Mouse (Mus musculus) stomach, postnatal 0 days (tissue): ENCODE measurements around the gene Iqcf3. TPM values are rescaled to one million over a fixed set of nuclear protein-coding genes. Genes with fewer than 3 reads are reported as not detected.
"Not testable (repeated sequence)": the region's sequence is repeated elsewhere in the genome, so short reads cannot be mapped to it uniquely, and the experiment has no call there.

Source experiments
- ATAC-seq: fragments of 200-750 bp; cut with Nextera tagmentation; 2 replicates; pipeline ENCODE4 v1.8.0; 2017; ENCODE audit not compliant: low FRiP score, low TSS enrichment
- DNase-seq: peaks from one replicate; pipeline ENCODE4 v3.0.0-alpha.2; 2016; ENCODE audit warnings: low spot score
- H3K27ac ChIP-seq: fragments of 300-500 bp; sonication (generic); replicated peaks from 2 replicates; pipeline ENCODE4 v1.5.1; 2014; ENCODE audit warnings: mild to moderate bottlenecking, control low read depth
- H3K27me3 ChIP-seq: fragments of 300-500 bp; sonication (generic); 2 replicates; pipeline ENCODE4 v1.6.1; 2014; ENCODE audit warnings: low read length; ENCODE audit not compliant: control insufficient read depth, insufficient read depth
- H3K36me3 ChIP-seq: fragments of 300-500 bp; sonication (generic); 2 replicates; pipeline ENCODE4 v1.6.1; 2014; ENCODE audit warnings: low read length, mixed read lengths; ENCODE audit not compliant: control insufficient read depth, insufficient read depth
- H3K4me1 ChIP-seq: fragments of 300-500 bp; sonication (generic); replicated peaks from 2 replicates; pipeline ENCODE4 v1.6.1; 2014; ENCODE audit warnings: antibody characterized with exemption; ENCODE audit not compliant: control insufficient read depth, insufficient read depth
- H3K4me2 ChIP-seq: fragments of 300-500 bp; sonication (generic); replicated peaks from 2 replicates; pipeline ENCODE4 v1.6.1; 2014; ENCODE audit warnings: low read depth, mild to moderate bottlenecking, control low read depth, moderate library complexity
- H3K4me3 ChIP-seq: fragments of 300-500 bp; sonication (generic); 2 replicates; pipeline ENCODE4 v1.5.1; 2014; ENCODE audit warnings: low read depth, low read length, control low read depth
- H3K9ac ChIP-seq: fragments of 300-500 bp; sonication (generic); 2 replicates; pipeline ENCODE4 v1.6.1; 2014; ENCODE audit warnings: mild to moderate bottlenecking, low read length, control low read depth, mixed read lengths
- H3K9me3 ChIP-seq: fragments of 300-500 bp; sonication (generic); 2 replicates; pipeline ENCODE4 v1.6.1; 2016; ENCODE audit warnings: low read length; ENCODE audit not compliant: control insufficient read depth
- CTCF ChIP-seq: IDR thresholded peaks from 2 replicates; pipeline ENCODE4 v1.5.1; 2016; ENCODE audit warnings: antibody characterized with exemption, low read depth, mild to moderate bottlenecking, moderate library complexity
- EP300 ChIP-seq: optimal IDR thresholded peaks from 2 replicates; pipeline ENCODE3; 2016; ENCODE audit warnings: antibody characterized with exemption
- WGBS: fragments of 180-500 bp; shearing (Covaris S2); extraction: QIAGEN DNeasy Blood & Tissue Kit; methylation state at CpG from one replicate; pipeline ENCODE4 v1.1.7; 2014; 5-methylcytosine and 5-hydroxymethylcytosine counted together
- polyA plus RNA-seq: library from polyadenylated mRNA; unstranded; fragments of >200 nt; fragmentation: Nextera tagmentation; extraction: Ambion mirVana; gene quantifications from 2 replicates; pipeline ENCODE4 v1.2.1, GENCODE M21; 2015

Iqcf3 gene
- polyA plus RNA-seq, 1 experiment from 2014 or later, result not detected

DNA sequence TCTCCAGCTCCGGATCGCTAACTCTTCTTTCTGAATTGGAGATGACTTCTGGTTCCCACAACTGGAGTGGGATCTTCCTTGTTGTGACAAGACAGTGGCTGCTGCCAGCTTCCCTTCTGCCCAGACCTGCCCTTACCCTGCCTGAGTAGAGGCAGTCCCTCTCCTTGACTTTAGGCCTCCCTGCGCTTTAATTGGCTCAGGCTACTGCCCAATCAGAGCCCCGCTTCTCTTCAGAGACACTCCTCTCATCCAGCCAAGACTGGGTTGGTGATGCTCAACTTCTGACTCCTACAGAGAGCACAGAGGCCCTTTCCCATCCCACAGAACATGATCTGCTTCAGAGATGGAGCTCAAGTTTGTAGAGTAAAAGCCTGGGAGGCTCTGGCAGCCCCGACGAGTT lies 57.2 kb downstream of the Iqcf3 start:
- DNase-seq, result no peak
- ATAC-seq, result no peak
- Histone ChIP-seq H3K27ac (no peak overlapping the region), H3K36me3 (no peaks in the 10 kb centered on the region), H3K9ac (no peak overlapping the region), H3K9me3 (no peaks in the 10 kb centered on the region), H3K27me3 (no peaks in the 10 kb centered on the region), H3K4me3 (no peak overlapping the region), H3K4me1 (no peaks in the 10 kb centered on the region), H3K4me2 (no peak overlapping the region)
- TF ChIP-seq CTCF, result no peak
- TF ChIP-seq EP300, result no peak
- 71% methylated on average over 6 of the region's 6 CpGs for WGBS

DNA sequence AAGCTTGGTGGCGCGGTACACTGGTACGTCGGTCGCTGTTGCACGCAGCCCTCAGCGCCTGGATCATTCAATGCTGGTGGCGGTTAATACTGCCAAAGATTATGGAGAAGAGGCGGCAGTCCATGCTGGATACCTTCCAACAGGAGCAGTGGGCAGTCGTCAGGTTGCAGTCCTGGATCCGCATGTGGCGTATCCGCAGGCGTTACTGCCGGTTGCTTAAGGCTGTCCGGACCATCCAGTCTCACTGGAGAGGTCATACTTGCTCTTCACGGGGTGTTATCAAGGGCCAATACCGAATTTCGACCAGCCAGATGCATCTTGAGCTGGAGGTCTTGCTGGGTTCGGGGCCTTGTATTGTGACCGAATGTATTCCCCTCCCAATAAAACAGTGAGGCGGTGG lies 59.6 kb downstream of the Iqcf3 start:
- Histone ChIP-seq H3K36me3 (no peaks in the 10 kb centered on the region), H3K9ac (no peak overlapping the region), H3K4me2 (no peak overlapping the region), H3K27me3 (no peaks in the 10 kb centered on the region), H3K4me1 (no peaks in the 10 kb centered on the region), H3K9me3 (no peaks in the 10 kb centered on the region), H3K4me3 (no peak overlapping the region), H3K27ac (no peak overlapping the region)
- ATAC-seq (no peak), DNase-seq (no peak)
- TF ChIP-seq EP300 (no peak), CTCF (no peak)
- WGBS, result 87% methylated on average over 22 of the region's 22 CpGs

DNA sequence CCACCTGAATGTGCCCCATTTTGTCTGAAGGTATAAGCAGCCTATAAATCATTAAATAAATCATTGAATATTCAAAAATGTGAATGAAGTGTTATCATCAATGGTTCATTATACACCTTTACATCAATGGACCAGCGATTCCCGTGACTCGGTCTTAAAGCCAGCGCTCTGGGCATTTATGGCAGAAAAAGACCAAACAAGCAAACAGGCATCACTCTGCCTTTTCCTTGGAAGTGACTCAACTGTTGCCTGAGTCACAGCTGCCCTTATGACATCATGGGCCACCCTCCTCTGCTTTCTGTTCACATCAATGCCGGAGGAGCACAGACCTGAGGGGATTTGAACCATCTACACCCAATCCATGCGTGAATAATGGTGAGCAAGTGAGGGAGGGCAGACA lies 61.8 kb downstream of the Iqcf3 start, which contains the start of gene Iqcf1:
Iqcf1 (plus strand) TSS at position 301 of the 400 bp plus-strand sequence.
- Histone ChIP-seq H3K9ac (no peak within 1 kb of the TSS), H3K27ac (no peak within 1 kb of the TSS), H3K4me2 (no peak within 1 kb of the TSS), H3K4me3 (no peak within 1 kb of the TSS), H3K4me1 (no peaks in the 10 kb centered on the region), H3K27me3 (no peaks in the 10 kb centered on the region), H3K36me3 (no peaks in the 10 kb centered on the region), H3K9me3 (no peaks in the 10 kb centered on the region)
- TF ChIP-seq EP300, result no peak
- no peak for TF ChIP-seq CTCF
- no peak for ATAC-seq
- DNase-seq, result no peak
- WGBS, result 91% methylated on average over 6 of the region's 6 CpGs

DNA sequence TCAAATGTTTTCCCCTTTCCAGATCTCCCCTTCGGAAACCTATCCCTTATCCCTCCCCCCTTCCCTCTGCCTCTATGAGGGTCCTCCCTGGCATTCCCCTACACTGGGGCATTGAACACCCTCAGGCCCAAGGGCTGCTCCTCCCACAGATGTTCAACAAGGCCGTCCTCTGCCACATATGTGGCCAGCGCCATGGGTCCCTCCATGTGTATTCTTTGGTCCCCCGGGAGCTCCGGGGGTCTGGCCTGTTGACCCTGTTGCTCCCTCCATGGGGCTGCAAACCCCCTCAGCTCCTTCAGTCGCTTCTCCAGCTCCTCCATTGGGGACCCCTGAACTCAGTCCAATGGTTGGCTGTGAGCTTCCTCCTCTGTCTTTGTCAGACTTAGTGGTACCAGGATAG lies 73.8 kb downstream of the Iqcf3 start:
- not testable (repeated sequence) for ATAC-seq, H3K27me3 ChIP-seq, H3K9ac ChIP-seq, DNase-seq, H3K4me3 ChIP-seq, H3K36me3 ChIP-seq, H3K9me3 ChIP-seq, H3K4me2 ChIP-seq, H3K4me1 ChIP-seq, H3K27ac ChIP-seq
- 80% methylated on average over 6 of the region's 6 CpGs for WGBS

DNA sequence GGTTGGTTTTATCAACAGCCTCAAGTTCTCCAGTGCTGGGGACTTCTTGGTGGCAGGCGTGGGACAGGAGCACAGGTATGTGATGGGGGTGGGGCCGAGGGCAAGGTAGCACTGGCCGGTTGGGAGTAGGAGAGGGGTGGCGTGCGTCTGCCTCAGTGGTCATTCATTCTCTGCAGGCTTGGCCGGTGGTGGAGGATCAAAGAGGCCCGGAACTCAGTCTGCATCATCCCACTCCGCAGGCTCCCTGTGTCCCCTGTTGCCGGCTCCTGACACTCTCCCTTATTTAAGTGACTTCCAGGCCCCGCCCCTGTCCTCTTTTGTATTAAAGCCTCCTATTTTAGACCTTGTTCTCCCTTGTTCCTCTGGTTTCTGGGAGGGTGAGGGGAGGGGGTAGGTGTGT lies 76.4 kb downstream of the Iqcf3 start:
- Histone ChIP-seq H3K27ac (no peak overlapping the region), H3K4me3 (no peak overlapping the region), H3K9me3 (no peaks in the 10 kb centered on the region), H3K4me1 (no peaks in the 10 kb centered on the region), H3K27me3 (no peaks in the 10 kb centered on the region), H3K36me3 (peaks cover 11% of the 10 kb centered on the region; the same call in 1 of the 2 replicates), H3K4me2 (no peak overlapping the region), H3K9ac (no peak overlapping the region)
- 83% methylated on average over 10 of the region's 10 CpGs for WGBS
- no peak for ATAC-seq
- TF ChIP-seq CTCF (no peak), EP300 (no peak)
- no peak for DNase-seq

DNA sequence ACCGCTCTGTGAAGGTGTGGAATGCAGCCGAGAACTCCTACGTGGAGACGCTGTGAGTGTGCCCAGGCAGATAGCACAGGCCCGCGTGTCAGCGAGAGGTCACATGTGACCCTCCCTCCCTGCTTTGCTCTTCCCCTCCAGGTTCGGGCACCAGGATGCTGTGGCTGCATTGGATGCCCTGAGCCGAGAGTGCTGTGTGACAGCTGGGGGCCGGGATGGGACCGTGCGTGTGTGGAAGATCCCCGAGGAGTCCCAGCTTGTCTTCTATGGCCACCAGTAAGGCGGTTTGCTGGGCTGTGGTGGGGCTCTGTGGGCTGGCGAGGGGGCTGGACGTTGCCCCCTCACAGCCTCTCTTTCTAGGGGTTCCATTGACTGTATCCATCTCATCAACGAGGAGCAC lies 77.8 kb downstream of the Iqcf3 start:
- Histone ChIP-seq H3K4me1 (no peaks in the 10 kb centered on the region), H3K9ac (no peak overlapping the region), H3K4me2 (no peak overlapping the region), H3K27me3 (no peaks in the 10 kb centered on the region), H3K27ac (no peak overlapping the region), H3K36me3 (peaks cover 11% of the 10 kb centered on the region; the same call in 1 of the 2 replicates), H3K4me3 (no peak overlapping the region), H3K9me3 (no peaks in the 10 kb centered on the region)
- DNase-seq (no peak), ATAC-seq (no peak)
- WGBS, result 89% methylated on average over 17 of the region's 17 CpGs
- no peak for TF ChIP-seq EP300
- no peak for TF ChIP-seq CTCF

DNA sequence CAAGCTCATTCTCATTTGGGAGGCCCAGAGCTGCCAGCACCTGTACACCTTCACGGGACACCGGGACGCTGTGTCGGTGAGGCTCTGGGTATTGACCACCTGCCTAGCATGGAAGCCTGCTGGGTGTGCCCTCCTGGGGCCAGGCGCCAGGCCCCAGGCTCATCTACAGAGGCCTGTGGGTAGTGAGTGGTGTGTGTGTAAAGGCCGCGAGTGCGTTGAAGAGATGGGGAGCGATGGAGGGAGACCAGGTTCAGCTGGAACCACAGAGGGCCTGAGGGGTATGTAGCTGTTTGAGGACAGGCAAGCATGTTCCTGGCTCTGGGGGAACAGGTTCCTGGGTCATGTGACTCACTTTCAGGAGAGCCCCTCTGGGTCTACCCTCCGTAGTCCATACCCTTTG lies 78.3 kb downstream of the Iqcf3 start:
- H3K4me2 ChIP-seq, result no peak overlapping the region
- no peak overlapping the region for H3K27ac ChIP-seq
- ATAC-seq, result 0 out of 2 replicates have a peak, but pooled peaks have one; percentile 11
- no peaks in the 10 kb centered on the region for H3K27me3 ChIP-seq
- no peaks in the 10 kb centered on the region for H3K4me1 ChIP-seq
- H3K4me3 ChIP-seq, result no peak overlapping the region
- H3K9ac ChIP-seq, result no peak overlapping the region
- DNase-seq, result no peak
- 98% methylated on average over 10 of the region's 10 CpGs for WGBS
- no peaks in the 10 kb centered on the region for H3K9me3 ChIP-seq
- peaks cover 11% of the 10 kb centered on the region; the same call in 1 of the 2 replicates for H3K36me3 ChIP-seq
- TF ChIP-seq CTCF, result no peak
